ENCODE assay signal across 14 mouse cellular contexts in the genomic region with DNA sequence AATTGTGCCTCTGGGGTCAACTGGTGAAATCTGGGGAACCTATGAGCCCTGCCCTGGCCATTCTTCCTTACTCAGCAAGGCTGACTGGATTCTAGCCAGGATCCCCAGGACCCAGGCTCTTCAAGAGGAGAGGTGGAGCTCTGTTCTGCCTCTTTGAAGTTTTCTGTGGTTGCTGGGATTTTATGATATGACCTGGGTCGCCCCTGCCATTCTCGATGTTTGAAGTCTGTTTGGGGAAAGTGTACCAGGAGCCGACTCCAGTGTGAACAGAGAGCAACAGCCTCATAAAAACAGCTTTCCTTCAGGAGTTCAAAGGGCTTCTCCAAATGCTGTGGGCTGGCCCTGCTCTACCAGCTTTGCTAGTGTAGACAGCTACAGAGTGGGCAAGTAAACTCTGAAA.
DNase-seq lines count a peak whose midpoint lies in the region; ATAC-seq lines count a peak whose summit lies in the region.
"Had no signal": no experiment of that assay in that cellular context is flagged by ENCODE, and none has a peak within 500 bp of the region (broad histone marks: within the 10 kb centered on the region; RNA-seq: fewer than 3 reads in every experiment).

No protein-coding gene starts in this region.

- H3K27me3 ChIP-seq in neural tube, embryonic 15.5 days (replicated peaks), result no peaks in the 10 kb centered on the region
- H3K27me3 ChIP-seq in stomach, embryonic 16.5 days (ENCODE audit: control insufficient read depth, insufficient read depth, low read length), result no peaks in the 10 kb centered on the region
- no peaks in the 10 kb centered on the region for H3K27me3 ChIP-seq in embryonic facial prominence, embryonic 10.5 days (replicated peaks; ENCODE audit: low read depth, poor library complexity, severe bottlenecking)
- H3K27me3 ChIP-seq: embryonic facial prominence, embryonic 12.5 days; neural tube, embryonic 13.5 days; Patski had no signal

- H3K27ac ChIP-seq in neural tube, embryonic 15.5 days (replicated peaks), result peak overlapping the region; percentile 28; the same call in 1 of the 2 replicates
- H3K27ac ChIP-seq in stomach, embryonic 16.5 days (ENCODE audit: low read length), result peak overlapping the region; percentile 37; the same call in 1 of the 2 replicates
- H3K27ac ChIP-seq in embryonic facial prominence, embryonic 10.5 days (replicated peaks), result no peak overlapping the region
- H3K27ac ChIP-seq: embryonic facial prominence, embryonic 12.5 days; forebrain, embryonic 10.5 days; macrophage; neural tube, embryonic 13.5 days had no signal

- 5% methylated on average over 3 of the region's 3 CpGs for WGBS in neural tube, embryonic 15.5 days
- 34% methylated on average over 3 of the region's 3 CpGs for WGBS in stomach, embryonic 16.5 days
- 76% methylated on average over 3 of the region's 3 CpGs for WGBS in embryonic facial prominence, embryonic 10.5 days

- no peak for ATAC-seq in neural tube, embryonic 15.5 days (ENCODE audit: low FRiP score)
- no peak for ATAC-seq in stomach, embryonic 16.5 days (ENCODE audit: insufficient read depth, low FRiP score)
- ATAC-seq: midbrain, embryonic 16.5 days; Patski had no signal

- H3K4me2 ChIP-seq in neural tube, embryonic 15.5 days, result no peak overlapping the region
- no peak overlapping the region for H3K4me2 ChIP-seq in stomach, embryonic 16.5 days (ENCODE audit: low read depth, low read length)
- H3K4me2 ChIP-seq: embryonic facial prominence, embryonic 12.5 days; neural tube, embryonic 13.5 days had no signal

- no peak overlapping the region for H3K9ac ChIP-seq in neural tube, embryonic 15.5 days (replicated peaks)
- no peak overlapping the region for H3K9ac ChIP-seq in stomach, embryonic 16.5 days (ENCODE audit: low read length)
- H3K9ac ChIP-seq: embryonic facial prominence, embryonic 12.5 days; neural tube, embryonic 13.5 days had no signal

- no peaks in the 10 kb centered on the region for H3K9me3 ChIP-seq in neural tube, embryonic 15.5 days (replicated peaks)
- H3K9me3 ChIP-seq in stomach, embryonic 16.5 days (replicated peaks; ENCODE audit: control insufficient read depth, low read length), result no peaks in the 10 kb centered on the region
- H3K9me3 ChIP-seq in embryonic facial prominence, embryonic 10.5 days, result no peaks in the 10 kb centered on the region
- H3K9me3 ChIP-seq: embryonic facial prominence, embryonic 12.5 days; forebrain, embryonic 10.5 days; neural tube, embryonic 13.5 days had no signal

- no peak overlapping the region for H3K4me3 ChIP-seq in neural tube, embryonic 15.5 days (replicated peaks)
- H3K4me3 ChIP-seq in stomach, embryonic 16.5 days (replicated peaks; ENCODE audit: low read length), result no peak overlapping the region
- H3K4me3 ChIP-seq in embryonic facial prominence, embryonic 10.5 days, result no peak overlapping the region
- H3K4me3 ChIP-seq: embryonic facial prominence, embryonic 12.5 days; forebrain, embryonic 10.5 days; neural tube, embryonic 13.5 days had no signal

- H3K36me3 ChIP-seq in neural tube, embryonic 15.5 days, result peaks cover 7% of the 10 kb centered on the region
- H3K36me3 ChIP-seq in stomach, embryonic 16.5 days (ENCODE audit: control insufficient read depth, insufficient read depth, low read length), result no peaks in the 10 kb centered on the region
- H3K36me3 ChIP-seq in embryonic facial prominence, embryonic 10.5 days (replicated peaks), result peaks cover 4% of the 10 kb centered on the region; the same call in 1 of the 2 replicates

- 0 out of 2 replicates have a peak, but pooled peaks cover 9% of the 10 kb centered on the region for H3K4me1 ChIP-seq in neural tube, embryonic 15.5 days
- peaks cover 22% of the 10 kb centered on the region for H3K4me1 ChIP-seq in stomach, embryonic 16.5 days (ENCODE audit: control insufficient read depth, insufficient read depth, low read length)
- H3K4me1 ChIP-seq in embryonic facial prominence, embryonic 10.5 days, result 0 out of 2 replicates have a peak, but pooled peaks cover 2% of the 10 kb centered on the region
- H3K4me1 ChIP-seq: embryonic facial prominence, embryonic 12.5 days; forebrain, embryonic 10.5 days had no signal

- peak; percentile 22 for DNase-seq in adrenal gland, postnatal 14 days
- no peak for DNase-seq in adrenal gland, adult 8-10 months
- DNase-seq in neural tube, embryonic 10.5 days (ENCODE audit: extremely low spot score, low spot score), result no peak
- peak; percentile 75 for DNase-seq in kidney, postnatal 14 days
- DNase-seq in embryonic facial prominence, embryonic 10.5 days (ENCODE audit: low spot score), result no peak
- DNase-seq in heart, adult 18-20 months, result no peak

Comparison
In these comparisons a context has a peak if more than half of its experiments do, and no peak if none do; other contexts are left out.
1. DNase-seq: peak in adrenal gland, postnatal 14 days (single experiment) and kidney, postnatal 14 days (single experiment); none in adrenal gland, adult 8-10 months (single experiment), neural tube, embryonic 10.5 days (single experiment), embryonic facial prominence, embryonic 10.5 days (single experiment) and heart, adult 18-20 months (0 of 2).